Mouse (Mus musculus) limb, embryonic 13.5 days (tissue): ENCODE measurements around the gene Fbxo42. TPM values are rescaled to one million over a fixed set of nuclear protein-coding genes. Genes with fewer than 3 reads are reported as not detected.

ENCODE experiments used
- ATAC-seq: fragments of 200-750 bp; cut with Nextera tagmentation; 2 replicates; pipeline ENCODE4 v1.8.0; 2017; ENCODE audit warnings: low read depth, moderate number of reproducible peaks, moderate TSS enrichment; ENCODE audit not compliant: low FRiP score
- H3K27ac ChIP-seq: fragments of 300-500 bp; sonication (generic); 2 replicates; pipeline ENCODE4 v1.5.1; 2015; ENCODE audit warnings: inconsistent platforms, mild to moderate bottlenecking, moderate library complexity
- H3K27me3 ChIP-seq: fragments of 300-500 bp; sonication (generic); 2 replicates; pipeline ENCODE4 v1.6.1; 2015; ENCODE audit warnings: mild to moderate bottlenecking, inconsistent platforms
- H3K36me3 ChIP-seq: fragments of 300-500 bp; sonication (generic); 2 replicates; pipeline ENCODE4 v1.6.1; 2015; ENCODE audit warnings: inconsistent platforms, mild to moderate bottlenecking, moderate library complexity
- H3K4me1 ChIP-seq: fragments of 300-500 bp; sonication (generic); 2 replicates; pipeline ENCODE4 v1.6.1; 2015; ENCODE audit warnings: inconsistent platforms
- H3K4me2 ChIP-seq: fragments of 300-500 bp; sonication (generic); replicated peaks from 2 replicates; pipeline ENCODE4 v1.6.1; 2015; ENCODE audit warnings: inconsistent platforms, mild to moderate bottlenecking, moderate library complexity
- H3K4me3 ChIP-seq: fragments of 300-500 bp; sonication (generic); 2 replicates; pipeline ENCODE4 v1.5.1; 2015; ENCODE audit warnings: moderate library complexity, mild to moderate bottlenecking, inconsistent platforms
- H3K9ac ChIP-seq: fragments of 300-500 bp; sonication (generic); 2 replicates; pipeline ENCODE4 v1.6.1; 2015; ENCODE audit warnings: mild to moderate bottlenecking, inconsistent platforms
- H3K9me3 ChIP-seq: fragments of 300-500 bp; sonication (generic); 2 replicates; pipeline ENCODE4 v1.6.1; 2016; ENCODE audit warnings: inconsistent platforms
- WGBS: fragments of 180-500 bp; shearing (Covaris S2); methylation state at CpG from one replicate; pipeline ENCODE4 v1.1.7; 2015; 5-methylcytosine and 5-hydroxymethylcytosine counted together
- polyA plus RNA-seq: library from polyadenylated mRNA; unstranded; fragments of >200 nt; fragmentation: Nextera tagmentation; extraction: Ambion mirVana; gene quantifications from 2 replicates; pipeline ENCODE4 v1.2.1, GENCODE M21; 2015

The Fbxo42 gene
- polyA plus RNA-seq, 1 experiment from 2014 or later: 27.7 TPM

DNA sequence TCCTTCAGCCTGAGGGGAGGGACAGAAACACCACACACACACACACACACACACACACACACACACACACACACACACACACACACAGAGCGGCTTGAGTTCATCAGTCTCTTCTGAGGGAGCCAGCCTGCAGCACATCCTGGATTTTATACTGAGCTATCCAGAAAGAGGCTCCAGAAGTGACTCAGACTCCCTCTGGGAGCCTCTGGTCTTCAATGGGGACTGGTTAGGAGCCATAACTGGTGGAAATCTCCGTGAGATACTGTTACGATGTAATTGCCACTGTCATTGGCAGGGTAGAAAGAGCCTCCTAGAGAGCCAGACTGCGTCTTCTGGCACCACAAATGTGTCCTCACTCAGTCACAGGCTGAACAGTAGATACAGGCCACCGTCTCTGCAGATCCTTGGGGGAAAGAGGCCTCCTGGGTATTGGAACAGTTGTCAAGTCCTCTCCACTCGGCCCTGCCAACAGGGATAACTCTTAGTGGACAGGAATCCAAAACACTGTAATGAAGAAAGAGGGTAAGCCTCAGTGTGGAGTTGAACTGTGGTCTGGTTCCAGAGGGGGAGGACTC is 87.9 kb downstream of the Fbxo42 start:
- H3K4me3 ChIP-seq: no peak overlapping the region
- WGBS: 58% methylated on average over 6 of the region's 6 CpGs
- no peak overlapping the region for H3K4me2 ChIP-seq
- ATAC-seq: no peak
- H3K27ac ChIP-seq: no peak overlapping the region
- peaks cover 49% of the 10 kb centered on the region for H3K27me3 ChIP-seq
- no peaks in the 10 kb centered on the region for H3K9me3 ChIP-seq
- no peaks in the 10 kb centered on the region for H3K36me3 ChIP-seq
- peaks cover 19% of the 10 kb centered on the region for H3K4me1 ChIP-seq
- H3K9ac ChIP-seq: no peak overlapping the region

DNA sequence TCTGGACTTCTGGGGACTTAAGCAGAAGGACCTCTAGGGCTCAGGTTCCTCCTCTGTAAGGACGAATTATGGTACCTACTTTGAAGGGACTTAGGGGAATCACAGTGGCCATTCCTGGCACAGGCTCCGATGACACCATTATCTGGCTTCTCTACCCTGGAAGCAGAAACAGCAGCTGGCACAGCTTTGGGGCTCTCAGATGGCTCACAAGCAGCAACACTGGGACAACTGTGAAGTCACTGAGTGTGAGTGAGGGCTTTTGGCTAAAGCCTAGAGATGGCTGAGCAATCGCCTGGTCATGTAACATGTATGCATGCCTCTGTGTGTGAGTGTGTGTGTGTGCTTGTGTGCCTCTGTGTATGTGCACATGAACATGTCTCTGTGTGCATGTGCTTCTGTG is 89.1 kb downstream of the Fbxo42 start:
- 68% methylated on average over 3 of the region's 3 CpGs for WGBS
- Histone ChIP-seq H3K4me2 (no peak overlapping the region), H3K9me3 (no peaks in the 10 kb centered on the region), H3K4me1 (peaks cover 26% of the 10 kb centered on the region), H3K36me3 (no peaks in the 10 kb centered on the region), H3K27me3 (peaks cover 61% of the 10 kb centered on the region), H3K9ac (no peak overlapping the region), H3K27ac (no peak overlapping the region), H3K4me3 (no peak overlapping the region)
- no peak for ATAC-seq

DNA sequence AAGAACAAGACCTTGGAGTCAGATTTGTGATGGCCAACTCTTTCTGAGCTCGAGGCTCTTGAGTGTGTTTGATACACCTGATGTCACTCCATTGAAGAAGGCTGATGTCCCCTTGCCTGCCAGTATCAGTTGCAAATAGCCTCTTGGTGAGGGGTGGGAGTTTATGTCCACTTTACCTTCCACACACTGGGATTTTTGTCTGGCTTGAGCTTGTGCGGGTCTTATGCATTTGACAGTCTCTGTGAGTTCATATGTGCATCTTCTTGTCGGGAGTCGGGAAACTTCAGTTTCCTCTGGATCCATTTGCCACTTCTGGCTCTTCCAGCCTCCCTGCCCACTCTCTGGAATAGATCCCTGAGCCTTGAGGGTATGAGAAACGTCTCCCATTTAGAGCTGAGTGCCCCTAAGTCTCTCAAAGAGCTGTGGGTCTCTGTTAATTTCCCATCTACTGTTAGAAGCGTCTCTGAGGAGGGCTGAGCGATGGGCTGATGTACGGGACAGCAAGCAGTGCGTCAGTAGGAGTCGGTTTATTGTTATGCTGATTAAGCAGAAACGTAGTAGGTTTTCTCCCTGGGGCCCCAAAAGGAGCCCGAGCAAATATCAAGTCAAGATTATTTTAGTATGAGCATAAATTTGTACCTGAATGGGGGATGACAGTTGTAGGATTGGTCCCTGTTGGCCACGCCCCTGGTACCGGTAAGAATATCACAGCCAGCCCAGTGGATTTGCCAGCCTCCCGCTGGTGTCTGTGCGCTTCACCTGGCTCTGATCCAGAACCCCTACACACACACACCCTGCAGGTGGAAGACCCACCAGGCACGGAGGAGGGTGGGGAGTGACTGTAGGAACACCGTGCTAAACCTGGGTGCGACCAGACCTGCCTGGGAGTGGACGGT is 91.0 kb downstream of the Fbxo42 start:
- no peak for ATAC-seq
- no peaks in the 10 kb centered on the region for H3K36me3 ChIP-seq
- H3K27ac ChIP-seq: no peak overlapping the region
- peak overlapping the region; percentile 69 for H3K4me2 ChIP-seq
- H3K4me1 ChIP-seq: peaks cover 42% of the 10 kb centered on the region
- H3K9me3 ChIP-seq: no peaks in the 10 kb centered on the region
- H3K27me3 ChIP-seq: peaks cover 80% of the 10 kb centered on the region
- H3K4me3 ChIP-seq: peak overlapping the region; percentile 49
- 4% methylated on average over 20 of the region's 20 CpGs for WGBS
- H3K9ac ChIP-seq: peak overlapping the region; percentile 64

DNA sequence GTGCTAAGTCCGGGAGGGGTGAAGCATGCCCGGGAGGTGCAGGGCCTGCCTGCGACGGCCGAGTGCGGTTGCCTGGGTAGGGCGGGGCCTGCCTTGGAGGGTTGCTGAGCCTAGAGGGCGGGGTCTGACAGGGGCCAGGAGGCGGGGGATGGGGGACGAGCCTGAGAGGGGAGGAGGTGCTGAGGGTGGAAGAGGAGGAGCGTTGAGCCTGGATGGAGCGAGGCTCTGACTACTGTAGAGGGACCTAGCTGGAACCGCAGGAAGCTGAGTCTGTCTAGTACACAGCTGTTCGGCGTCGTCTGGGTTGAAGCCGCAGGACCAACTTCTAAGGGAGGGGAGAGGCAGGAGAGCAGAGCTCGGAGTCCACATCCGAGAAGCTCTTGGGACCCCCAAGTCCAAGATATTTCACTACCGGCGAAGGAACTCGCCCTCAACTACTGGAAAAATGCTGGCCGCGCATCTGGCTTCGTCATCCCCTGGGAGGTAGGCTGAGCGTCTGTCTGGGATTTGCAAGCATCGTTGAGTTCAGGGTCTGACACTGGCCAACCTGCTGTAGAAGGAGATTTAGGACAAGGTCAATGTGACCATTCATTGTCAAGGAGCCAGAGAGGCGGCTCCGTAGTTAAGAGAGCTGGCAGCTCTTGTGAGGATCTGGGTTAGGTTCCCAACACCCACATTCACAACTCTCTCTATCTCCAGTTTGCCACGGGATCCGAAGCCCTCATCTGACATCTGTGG is 91.8 kb downstream of the Fbxo42 start, which contains the start of gene Arhgef19:
TSS of gene Arhgef19 (plus strand) at position 112 of the 738 bp plus-strand sequence.
- peak; percentile 91 for ATAC-seq
- Histone ChIP-seq H3K4me3 (peak within 1 kb of the TSS; percentile 49), H3K9ac (peak within 1 kb of the TSS; percentile 64), H3K4me1 (peaks cover 51% of the 10 kb centered on the region), H3K27me3 (peaks cover 88% of the 10 kb centered on the region), H3K36me3 (no peaks in the 10 kb centered on the region), H3K27ac (peak within 1 kb of the TSS; percentile 1; the same call in 1 of the 2 replicates), H3K9me3 (no peaks in the 10 kb centered on the region), H3K4me2 (peak within 1 kb of the TSS; percentile 69)
- WGBS: 2% methylated on average over 31 of the region's 31 CpGs

DNA sequence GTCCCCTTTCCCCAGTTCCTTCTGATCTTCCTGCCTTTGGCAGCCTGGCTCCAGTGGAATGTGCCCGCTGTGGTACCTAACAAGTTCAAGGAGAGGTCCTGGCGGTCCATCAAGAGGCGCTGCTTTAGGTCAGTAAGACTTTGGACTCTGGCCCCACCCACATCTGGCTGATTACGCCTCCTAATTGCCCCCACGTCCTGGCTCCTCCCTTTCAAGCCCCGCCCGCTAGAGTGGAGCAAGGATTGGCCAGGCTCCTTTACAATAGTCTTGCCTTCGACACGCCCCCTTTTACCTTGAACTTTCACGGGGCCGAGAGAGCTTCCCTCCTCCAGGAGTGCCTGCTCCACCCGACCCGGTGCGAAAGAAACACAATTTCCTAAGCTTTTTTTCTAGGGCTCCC is 92.9 kb downstream of the Fbxo42 start:
- H3K4me3 ChIP-seq: peak overlapping the region; percentile 49
- 2% methylated on average over 14 of the region's 14 CpGs for WGBS
- ATAC-seq: no peak
- H3K36me3 ChIP-seq: no peaks in the 10 kb centered on the region
- H3K27me3 ChIP-seq: peaks cover 93% of the 10 kb centered on the region
- H3K4me2 ChIP-seq: peak overlapping the region; percentile 69
- no peaks in the 10 kb centered on the region for H3K9me3 ChIP-seq
- H3K4me1 ChIP-seq: peaks cover 60% of the 10 kb centered on the region
- no peak overlapping the region for H3K9ac ChIP-seq
- H3K27ac ChIP-seq: no peak overlapping the region

DNA sequence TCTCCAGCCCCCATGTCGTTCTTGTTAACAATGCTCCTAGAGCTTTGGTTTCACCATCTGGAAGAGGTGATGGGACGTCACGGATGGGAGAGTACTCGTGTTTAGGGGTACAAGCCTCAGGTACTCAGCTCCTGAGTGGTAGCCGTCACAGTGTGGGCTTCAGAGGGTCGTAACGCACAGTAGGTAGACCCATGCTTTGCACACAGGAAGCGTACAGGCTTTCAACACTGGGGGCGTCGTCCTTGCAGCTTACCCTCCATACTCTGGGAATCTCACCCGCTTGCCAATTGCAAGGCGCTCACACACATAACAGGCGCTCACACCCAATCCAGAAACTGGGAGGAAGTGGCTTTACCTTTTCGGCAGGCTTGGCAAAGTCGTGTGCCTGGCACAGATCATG is 94.1 kb downstream of the Fbxo42 start:
- H3K4me1 ChIP-seq: peaks cover 73% of the 10 kb centered on the region

DNA sequence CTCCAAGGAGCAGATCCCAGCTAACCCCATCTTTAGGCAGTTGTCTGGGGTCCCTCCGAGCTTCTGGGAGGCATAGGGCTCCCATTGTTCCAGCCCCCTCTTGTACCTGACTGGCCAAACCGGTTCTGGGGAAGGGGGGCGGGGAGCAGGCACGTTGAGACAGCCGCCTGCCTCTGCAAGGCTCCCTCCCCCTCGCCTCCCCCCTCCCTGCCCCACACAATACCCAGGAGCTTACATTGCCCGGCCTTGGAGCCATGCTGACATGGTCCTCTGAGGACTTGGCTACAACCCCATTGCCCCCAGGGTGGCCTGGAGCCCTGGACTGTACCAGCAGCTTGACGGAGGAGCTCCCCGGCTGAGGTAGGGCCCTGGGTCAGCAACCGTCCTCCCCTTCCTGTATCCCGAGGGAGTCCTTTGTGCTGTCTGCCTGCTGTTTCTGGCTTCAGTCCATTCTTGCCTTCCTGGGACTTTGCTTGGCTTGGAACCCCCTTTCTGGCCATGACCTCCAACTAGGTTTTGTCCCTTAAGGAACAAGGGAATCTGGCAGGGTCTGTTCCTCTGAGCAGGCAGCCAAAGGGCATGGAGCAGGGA is 95.0 kb downstream of the Fbxo42 start:
- H3K9me3 ChIP-seq: no peaks in the 10 kb centered on the region
- peaks cover 82% of the 10 kb centered on the region for H3K4me1 ChIP-seq
- H3K27me3 ChIP-seq: peaks cover 97% of the 10 kb centered on the region
- peak overlapping the region; percentile 71 for H3K4me2 ChIP-seq
- H3K36me3 ChIP-seq: no peaks in the 10 kb centered on the region
- no peak for ATAC-seq
- no peak overlapping the region for H3K27ac ChIP-seq
- WGBS: 7% methylated on average over 11 of the region's 11 CpGs
- H3K4me3 ChIP-seq: peak overlapping the region; percentile 31
- peak overlapping the region; percentile 50 for H3K9ac ChIP-seq

More for the DNA sequence above, 94.1 kb downstream of the Fbxo42 start:
- peak overlapping the region; percentile 71 for H3K4me2 ChIP-seq
- no peak overlapping the region for H3K9ac ChIP-seq
- ATAC-seq: no peak
- H3K27me3 ChIP-seq: peaks cover 96% of the 10 kb centered on the region
- H3K36me3 ChIP-seq: no peaks in the 10 kb centered on the region
- H3K4me3 ChIP-seq: no peak overlapping the region
- H3K9me3 ChIP-seq: no peaks in the 10 kb centered on the region
- no peak overlapping the region for H3K27ac ChIP-seq
- 26% methylated on average over 15 of the region's 15 CpGs for WGBS

DNA sequence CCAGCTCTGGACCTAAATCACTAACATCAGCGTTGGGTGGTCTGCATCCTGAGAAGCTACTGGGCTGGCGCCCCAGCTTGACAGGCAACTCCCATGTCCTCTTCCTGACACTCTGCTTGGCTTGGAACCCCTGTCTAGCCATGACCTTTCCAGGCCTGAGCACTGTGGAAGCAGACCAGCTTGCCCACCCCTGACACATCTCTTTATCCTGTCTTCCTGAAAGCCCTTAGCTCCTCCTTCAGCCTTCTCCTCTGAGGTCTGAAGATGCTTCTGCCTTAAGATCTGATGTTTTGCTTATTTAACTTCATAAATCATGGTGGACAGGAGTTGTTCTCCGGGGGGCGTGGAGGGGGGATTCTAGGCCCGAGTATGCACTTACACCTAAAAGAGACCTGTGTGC is 95.9 kb downstream of the Fbxo42 start:
- Histone ChIP-seq H3K9me3 (no peaks in the 10 kb centered on the region), H3K4me2 (peak overlapping the region; percentile 71), H3K27me3 (peaks cover 98% of the 10 kb centered on the region), H3K4me1 (peaks cover 87% of the 10 kb centered on the region), H3K36me3 (no peaks in the 10 kb centered on the region), H3K4me3 (0 out of 2 replicates have a peak overlapping the region, but pooled peaks have one; percentile 20), H3K9ac (no peak overlapping the region), H3K27ac (no peak overlapping the region)
- WGBS: 58% methylated on average over 5 of the region's 5 CpGs
- ATAC-seq: no peak

DNA sequence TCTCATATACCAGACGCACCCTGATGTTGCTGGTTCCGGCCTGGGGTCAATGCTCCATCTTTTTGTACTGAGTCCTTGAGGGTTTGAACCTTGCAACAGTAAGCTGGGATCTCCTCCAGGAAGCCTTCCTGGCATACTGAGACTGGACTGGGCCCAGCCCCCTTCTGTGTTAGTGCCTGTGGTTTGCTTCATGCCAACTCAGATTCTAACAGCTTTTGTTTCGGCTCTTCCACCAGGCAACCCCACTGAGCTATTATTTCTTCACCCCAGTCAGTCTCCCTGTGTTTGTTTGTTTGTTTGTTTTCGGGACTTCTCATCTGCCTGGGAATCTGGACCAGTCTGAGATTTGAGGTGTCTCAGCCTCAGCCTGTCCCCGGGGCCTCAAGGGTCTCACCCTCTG is 96.7 kb downstream of the Fbxo42 start:
- peak overlapping the region; percentile 87 for H3K27ac ChIP-seq
- H3K9ac ChIP-seq: peak overlapping the region; percentile 48; the same call in 1 of the 2 replicates
- H3K27me3 ChIP-seq: peaks cover 98% of the 10 kb centered on the region
- peaks cover 79% of the 10 kb centered on the region for H3K4me1 ChIP-seq
- no peaks in the 10 kb centered on the region for H3K36me3 ChIP-seq
- peak overlapping the region; percentile 20 for H3K4me3 ChIP-seq
- WGBS: 57% methylated on average over 5 of the region's 5 CpGs
- ATAC-seq: no peak
- H3K4me2 ChIP-seq: peak overlapping the region; percentile 71
- no peaks in the 10 kb centered on the region for H3K9me3 ChIP-seq

DNA sequence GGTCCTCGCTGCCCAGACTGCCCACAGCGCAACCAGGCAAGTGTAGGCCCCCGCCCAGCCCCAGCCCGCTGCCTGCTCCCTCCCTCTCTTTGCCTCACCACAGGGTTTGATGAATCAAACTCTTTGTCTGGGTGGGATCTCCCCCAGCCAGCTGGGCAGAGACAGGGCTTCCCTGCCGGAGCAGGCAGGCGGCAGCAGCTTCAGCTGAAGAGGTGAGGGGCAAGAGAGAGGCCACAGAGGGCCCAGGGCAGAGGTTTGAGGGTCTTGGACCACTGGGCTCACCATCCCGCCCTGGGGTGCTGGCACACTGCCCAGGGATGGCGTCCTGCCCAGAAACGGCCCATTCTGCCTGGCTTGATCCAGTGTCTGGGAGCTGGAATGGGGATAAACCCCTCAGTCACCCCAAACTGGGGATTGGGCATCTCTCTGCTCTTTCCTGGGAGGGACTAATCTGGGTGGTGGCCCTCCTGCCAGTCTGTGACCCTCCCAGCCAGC is 97.3 kb downstream of the Fbxo42 start:
- Histone ChIP-seq H3K36me3 (no peaks in the 10 kb centered on the region), H3K4me1 (peaks cover 74% of the 10 kb centered on the region), H3K9ac (peak overlapping the region; percentile 48; the same call in 1 of the 2 replicates), H3K4me3 (peak overlapping the region; percentile 20), H3K4me2 (peak overlapping the region; percentile 71), H3K27ac (peak overlapping the region; percentile 87), H3K9me3 (no peaks in the 10 kb centered on the region), H3K27me3 (peaks cover 97% of the 10 kb centered on the region)
- 8% methylated on average over 9 of the region's 9 CpGs for WGBS
- no peak for ATAC-seq
